Mouse (Mus musculus) gastrocnemius, adult 2 months (tissue): ENCODE measurements around the gene S100a9. TPM values are rescaled to one million over a fixed set of nuclear protein-coding genes. Genes with fewer than 3 reads are reported as not detected.

Source experiments
- DNase-seq: peaks from one replicate; pipeline ENCODE4 v3.0.0; 2022
- H3K27ac ChIP-seq: fragments of 200-600 bp; 2 replicates; pipeline ENCODE4 v1.8.1; 2022; ENCODE audit warnings: mild to moderate bottlenecking
- H3K4me3 ChIP-seq: fragments of 200-600 bp; 2 replicates; pipeline ENCODE4 v1.8.1; 2022; ENCODE audit warnings: mild to moderate bottlenecking, moderate library complexity
- CTCF ChIP-seq: fragments of 200-600 bp; IDR thresholded peaks from 2 replicates; pipeline ENCODE4 v1.8.1; 2022; ENCODE audit warnings: antibody characterized with exemption, mild to moderate bottlenecking, moderate library complexity
- intact Hi-C: fragments of 180-260 bp; cut with DNase I; formaldehyde crosslinking; loops from one replicate; pipeline ENCODE4 v1.15.1; 2025
- long read RNA-seq, 2 experiments: library from polyadenylated mRNA; stranded (forward); transcript quantifications; one replicate each; pipeline ENCODE4 v2.0.0; 2021
- total RNA-seq, 2 experiments: library from RNA; stranded (reverse); gene quantifications; 2 replicates each; pipeline ENCODE4 v1.2.3; 2021

The S100a9 gene
- total RNA-seq: under 1 TPM in 1 of 2 experiments, not detected in 1; 0.89 TPM
- long read RNA-seq, experiment 1: 0 reads
- long read RNA-seq, experiment 2: 0 reads

GRCm38 (mm10) chr3:90695613-90696012, at the start of gene S100a9:
TSS of gene S100a9 (minus strand) at chr3:90695721.
- intact Hi-C loops: no loop called here
- no peak within 1 kb of the TSS for H3K27ac ChIP-seq
- DNase-seq: no peak
- no peak within 1 kb of the TSS for H3K4me3 ChIP-seq
- TF ChIP-seq CTCF: no peak

- intact Hi-C loops: no loop called here
- no peak within 1 kb of the TSS for H3K4me3 ChIP-seq
- no peak for TF ChIP-seq CTCF
- H3K27ac ChIP-seq: no peak within 1 kb of the TSS
- no peak for DNase-seq
These were observed 31.1 kb upstream of the S100a9 start, which contains the start of gene Pglyrp4 for GRCm38 (mm10) chr3:90726606-90727005. TSS of gene Pglyrp4 (plus strand) at chr3:90726906.

GRCm38 (mm10) chr3:90709591-90710460, 14.3 kb upstream of the S100a9 start:
- intact Hi-C loops: loop anchor here (2.0 to 5.0 kb wide), 2 partner anchors 45 to 123 kb away; no protein-coding TSS in a partner anchor
- peak; percentile 99 for TF ChIP-seq CTCF
- no peak overlapping the region for H3K4me3 ChIP-seq
- H3K27ac ChIP-seq: no peak overlapping the region
- DNase-seq: peak; percentile 85

- H3K4me3 ChIP-seq: no peak overlapping the region
- no peak for DNase-seq
- peak; percentile 89 for TF ChIP-seq CTCF
- intact Hi-C loops: loop anchor here (2.0 to 5.0 kb wide), 2 partner anchors 44 to 121 kb away; no protein-coding TSS in a partner anchor
- no peak overlapping the region for H3K27ac ChIP-seq
These were observed 13.1 kb upstream of the S100a9 start for GRCm38 (mm10) chr3:90708523-90709202.

GRCm38 (mm10) chr3:90702244-90702643, 6.7 kb upstream of the S100a9 start:
- DNase-seq: no peak
- TF ChIP-seq CTCF: no peak
- no peak overlapping the region for H3K27ac ChIP-seq
- intact Hi-C loops: no loop called here
- H3K4me3 ChIP-seq: no peak overlapping the region

GRCm38 (mm10) chr3:90693496-90693895, 2.0 kb downstream of the S100a9 start:
- intact Hi-C loops: no loop called here
- no peak for DNase-seq
- Histone ChIP-seq H3K4me3 (no peak overlapping the region), H3K27ac (no peak overlapping the region)
- no peak for TF ChIP-seq CTCF

- no peak for DNase-seq
- intact Hi-C loops: no loop called here
- Histone ChIP-seq H3K27ac (no peak overlapping the region), H3K4me3 (no peak overlapping the region)
- no peak for TF ChIP-seq CTCF
These were observed 8.7 kb downstream of the S100a9 start for GRCm38 (mm10) chr3:90686835-90687234.

- Histone ChIP-seq H3K27ac (no peak overlapping the region), H3K4me3 (no peak overlapping the region)
- intact Hi-C loops: no loop called here
- no peak for DNase-seq
- no peak for TF ChIP-seq CTCF
These were observed 11.6 kb downstream of the S100a9 start for GRCm38 (mm10) chr3:90683929-90684328.

- H3K27ac ChIP-seq: no peak overlapping the region
- no peak for TF ChIP-seq CTCF
- no peak for DNase-seq
- intact Hi-C loops: no loop called here
- no peak overlapping the region for H3K4me3 ChIP-seq
These were observed 16.9 kb downstream of the S100a9 start for GRCm38 (mm10) chr3:90678656-90679055.

- TF ChIP-seq CTCF: no peak
- Histone ChIP-seq H3K4me3 (no peak within 1 kb of the TSS), H3K27ac (no peak within 1 kb of the TSS)
- DNase-seq: peak; percentile 45
- intact Hi-C loops: no loop called here
These were observed 26.7 kb downstream of the S100a9 start, which contains the start of gene S100a8 for GRCm38 (mm10) chr3:90668846-90669245. TSS of gene S100a8 (plus strand) at chr3:90668978.

GRCm38 (mm10) chr3:90664219-90664618, 31.3 kb downstream of the S100a9 start:
- intact Hi-C loops: loop anchor here (2.0 kb wide), 1 partner anchor 45 kb away; no protein-coding TSS in a partner anchor
- peak; percentile 60 for TF ChIP-seq CTCF
- Histone ChIP-seq H3K4me3 (no peak overlapping the region), H3K27ac (no peak overlapping the region)
- DNase-seq: no peak

GRCm38 (mm10) chr3:90659364-90660044, 36.0 kb downstream of the S100a9 start:
- Histone ChIP-seq H3K4me3 (no peak overlapping the region), H3K27ac (no peak overlapping the region)
- DNase-seq: no peak
- no peak for TF ChIP-seq CTCF
- intact Hi-C loops: no loop called here

- no peak for TF ChIP-seq CTCF
- Histone ChIP-seq H3K27ac (no peak overlapping the region), H3K4me3 (no peak overlapping the region)
- intact Hi-C loops: no loop called here
- DNase-seq: no peak
These were observed 38.1 kb downstream of the S100a9 start for GRCm38 (mm10) chr3:90657405-90657804.
